Mouse (Mus musculus): ENCODE data around the gene Nhsl2. TPM values are rescaled to one million over a fixed set of nuclear protein-coding genes. Genes with fewer than 3 reads are reported as not detected.
"Not testable (repeated sequence)": the region's sequence is repeated elsewhere in the genome, so short reads cannot be mapped to it uniquely, and the experiment has no call there.

Nhsl2 gene
- total RNA-seq (2021): 1 to 10 TPM; 1.4 to 2.8 TPM
- long read RNA-seq, experiment 1: 0 reads
- long read RNA-seq, experiment 2, partial matches to known transcripts: 0 of 1 reads
- long read RNA-seq, experiment 2, other reads (novel, unspliced or antisense): 1 of 1 reads

- peak; percentile 22 for DNase-seq (ENCODE audit: low spot score)
Observed at GRCm38 (mm10) chrX:101849281-101849821, at the start of gene Nhsl2. Gene Nhsl2 (plus strand): TSS chrX:101849385.

GRCm38 (mm10) chrX:101805512-101805911 lies 43.7 kb upstream of the Nhsl2 start:
- peak; percentile 2 for DNase-seq (ENCODE audit: low spot score)

- DNase-seq (ENCODE audit: low spot score): no peak
Observed at GRCm38 (mm10) chrX:101811750-101812149, 37.4 kb upstream of the Nhsl2 start.

GRCm38 (mm10) chrX:101819163-101819562 lies 30.0 kb upstream of the Nhsl2 start:
- DNase-seq (ENCODE audit: low spot score): no peak

GRCm38 (mm10) chrX:101819980-101820379 lies 29.2 kb upstream of the Nhsl2 start:
- DNase-seq (ENCODE audit: low spot score): not testable (repeated sequence)

GRCm38 (mm10) chrX:101847191-101847795 lies 1.9 kb upstream of the Nhsl2 start:
- no peak for DNase-seq (ENCODE audit: low spot score)

- no peak for DNase-seq (ENCODE audit: low spot score)
Observed at GRCm38 (mm10) chrX:101849901-101850551, 841 bp downstream of the Nhsl2 start.

- DNase-seq (ENCODE audit: low spot score): no peak
Observed at GRCm38 (mm10) chrX:101851566-101852354, 2.6 kb downstream of the Nhsl2 start.

GRCm38 (mm10) chrX:101863666-101864378 lies 14.6 kb downstream of the Nhsl2 start:
- no peak for DNase-seq (ENCODE audit: low spot score)

- DNase-seq (ENCODE audit: low spot score): no peak
Observed at GRCm38 (mm10) chrX:101864788-101865187, 15.6 kb downstream of the Nhsl2 start.

GRCm38 (mm10) chrX:101874147-101874546 lies 25.0 kb downstream of the Nhsl2 start:
- DNase-seq (ENCODE audit: low spot score): no peak

- no peak for DNase-seq (ENCODE audit: low spot score)
Observed at GRCm38 (mm10) chrX:101874901-101875300, 25.7 kb downstream of the Nhsl2 start.

GRCm38 (mm10) chrX:101876136-101876535 lies 27.0 kb downstream of the Nhsl2 start:
- peak; percentile 34 for DNase-seq (ENCODE audit: low spot score)

- no peak for DNase-seq (ENCODE audit: low spot score)
Observed at GRCm38 (mm10) chrX:101877840-101878239, 28.7 kb downstream of the Nhsl2 start.

GRCm38 (mm10) chrX:101878546-101878945 lies 29.4 kb downstream of the Nhsl2 start:
- DNase-seq (ENCODE audit: low spot score): no peak

- no peak for DNase-seq (ENCODE audit: low spot score)
Observed at GRCm38 (mm10) chrX:101882141-101882751, 33.1 kb downstream of the Nhsl2 start.

GRCm38 (mm10) chrX:101889384-101889783 lies 40.2 kb downstream of the Nhsl2 start:
- no peak for DNase-seq (ENCODE audit: low spot score)

- DNase-seq (ENCODE audit: low spot score): peak; percentile 13
Observed at GRCm38 (mm10) chrX:101889813-101890469, 40.8 kb downstream of the Nhsl2 start.

- no peak for DNase-seq (ENCODE audit: low spot score)
Observed at GRCm38 (mm10) chrX:101893796-101894195, 44.6 kb downstream of the Nhsl2 start.

- no peak for DNase-seq (ENCODE audit: low spot score)
Observed at GRCm38 (mm10) chrX:101898341-101898740, 49.2 kb downstream of the Nhsl2 start.
